Mouse (Mus musculus) embryonic facial prominence, embryonic 15.5 days (tissue): ENCODE measurements around the gene Gm10118. TPM values are rescaled to one million over a fixed set of nuclear protein-coding genes. Genes with fewer than 3 reads are reported as not detected.

Experiments
- ATAC-seq: fragments of 200-750 bp; cut with Nextera tagmentation; 2 replicates; pipeline ENCODE4 v1.8.0; 2017; ENCODE audit warnings: low read depth, moderate TSS enrichment; ENCODE audit not compliant: insufficient number of reproducible peaks, low FRiP score, low TSS enrichment
- H3K27ac ChIP-seq: fragments of 300-500 bp; sonication (generic); replicated peaks from 2 replicates; pipeline ENCODE4 v1.5.1; 2015; ENCODE audit warnings: mild to moderate bottlenecking, inconsistent platforms
- H3K27me3 ChIP-seq: fragments of 300-500 bp; sonication (generic); 2 replicates; pipeline ENCODE4 v1.6.1; 2015; ENCODE audit warnings: inconsistent platforms
- H3K36me3 ChIP-seq: fragments of 300-500 bp; sonication (generic); 2 replicates; pipeline ENCODE4 v1.6.1; 2015; ENCODE audit warnings: mild to moderate bottlenecking, inconsistent platforms
- H3K4me1 ChIP-seq: fragments of 300-500 bp; sonication (generic); 2 replicates; pipeline ENCODE4 v1.6.1; 2015; ENCODE audit warnings: inconsistent platforms
- H3K4me2 ChIP-seq: fragments of 300-500 bp; sonication (generic); replicated peaks from 2 replicates; pipeline ENCODE4 v1.6.1; 2015; ENCODE audit warnings: mild to moderate bottlenecking, inconsistent platforms
- H3K4me3 ChIP-seq: fragments of 300-500 bp; sonication (generic); replicated peaks from 2 replicates; pipeline ENCODE4 v1.5.1; 2015; ENCODE audit warnings: mild to moderate bottlenecking, inconsistent platforms
- H3K9ac ChIP-seq: fragments of 300-500 bp; sonication (generic); 2 replicates; pipeline ENCODE4 v1.6.1; 2015; ENCODE audit warnings: inconsistent platforms
- H3K9me3 ChIP-seq: fragments of 300-500 bp; sonication (generic); replicated peaks from 2 replicates; pipeline ENCODE4 v1.6.1; 2016; ENCODE audit warnings: inconsistent platforms
- WGBS: fragments of 180-500 bp; shearing (Covaris S2); methylation state at CpG from one replicate; pipeline ENCODE4 v1.1.7; 2015; 5-methylcytosine and 5-hydroxymethylcytosine counted together
- polyA plus RNA-seq: library from polyadenylated mRNA; unstranded; fragments of >200 nt; fragmentation: Nextera tagmentation; extraction: Ambion mirVana; gene quantifications from 2 replicates; pipeline ENCODE4 v1.2.1, GENCODE M21; 2015

The Gm10118 gene
- polyA plus RNA-seq = 0.25 and 0.43 TPM in 2 replicates

- ATAC-seq = no peak
- Histone ChIP-seq H3K36me3 (no peaks in the 10 kb centered on the region), H3K4me3 (no peak within 1 kb of the TSS), H3K9ac (no peak within 1 kb of the TSS), H3K27ac (no peak within 1 kb of the TSS), H3K9me3 (no peaks in the 10 kb centered on the region), H3K4me2 (no peak within 1 kb of the TSS), H3K4me1 (no peaks in the 10 kb centered on the region), H3K27me3 (no peaks in the 10 kb centered on the region)
These were observed at the start of gene Gm10118 for GRCm38 (mm10) chr10:63927334-63927733. Gene Gm10118, minus strand, starts transcription at chr10:63927434.

GRCm38 (mm10) chr10:63972300-63972699 lies 45.1 kb upstream of the Gm10118 start:
- H3K27ac ChIP-seq = no peak overlapping the region
- 91% methylated on average over 2 of the region's 2 CpGs for WGBS
- no peak for ATAC-seq

DNA sequence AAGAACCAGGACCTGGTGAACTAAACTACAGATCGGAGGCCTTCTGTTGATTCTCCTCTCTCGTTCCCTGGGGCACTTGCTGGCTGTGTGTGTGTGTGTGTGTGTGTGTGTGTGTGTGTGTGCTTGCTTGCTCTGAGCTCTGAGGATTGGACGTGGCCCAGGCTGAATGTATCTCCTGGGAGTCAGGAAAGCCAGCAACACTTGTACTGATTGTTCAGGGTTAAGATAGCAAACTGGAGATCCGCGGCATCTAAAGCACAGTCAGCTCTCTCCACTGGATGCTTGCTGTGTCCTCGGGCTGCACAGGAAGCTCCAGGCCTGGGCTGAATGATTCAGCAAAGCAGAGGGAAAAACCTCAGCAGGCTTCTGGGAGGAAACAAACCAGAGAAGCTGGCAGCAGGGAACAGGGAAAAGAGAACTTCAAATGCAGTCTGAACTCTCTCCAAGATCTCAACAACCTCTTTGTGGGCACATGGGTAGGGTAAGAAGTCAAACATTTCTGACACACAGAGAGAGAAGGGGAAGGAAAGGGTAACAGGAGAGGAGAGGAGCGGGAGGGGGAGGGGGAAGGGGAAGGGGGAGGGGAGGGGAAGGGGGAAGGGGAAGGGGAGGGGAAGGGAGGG lies 27.2 kb upstream of the Gm10118 start:
- H3K4me3 ChIP-seq = no peak overlapping the region
- no peak overlapping the region for H3K27ac ChIP-seq
- no peak for ATAC-seq
- WGBS = 12% methylated on average over 6 of the region's 7 CpGs
- H3K4me1 ChIP-seq = 0 out of 2 replicates have a peak, but pooled peaks cover 4% of the 10 kb centered on the region
- no peaks in the 10 kb centered on the region for H3K27me3 ChIP-seq
- H3K9ac ChIP-seq = no peak overlapping the region
- no peaks in the 10 kb centered on the region for H3K36me3 ChIP-seq
- H3K4me2 ChIP-seq = no peak overlapping the region
- H3K9me3 ChIP-seq = no peaks in the 10 kb centered on the region

More at GRCm38 (mm10) chr10:63972300-63972699, 45.1 kb upstream of the Gm10118 start:
- Histone ChIP-seq H3K4me3 (no peak overlapping the region), H3K36me3 (no peaks in the 10 kb centered on the region), H3K9ac (no peak overlapping the region), H3K4me2 (no peak overlapping the region), H3K4me1 (no peaks in the 10 kb centered on the region), H3K27me3 (no peaks in the 10 kb centered on the region), H3K9me3 (no peaks in the 10 kb centered on the region)

GRCm38 (mm10) chr10:63951481-63951880 lies 24.2 kb upstream of the Gm10118 start:
- Histone ChIP-seq H3K9ac (no peak overlapping the region), H3K4me1 (0 out of 2 replicates have a peak, but pooled peaks cover 4% of the 10 kb centered on the region), H3K4me3 (no peak overlapping the region), H3K9me3 (no peaks in the 10 kb centered on the region), H3K27ac (no peak overlapping the region), H3K36me3 (no peaks in the 10 kb centered on the region), H3K4me2 (no peak overlapping the region), H3K27me3 (no peaks in the 10 kb centered on the region)
- 85% methylated on average over 1 of the region's 1 CpGs for WGBS
- no peak for ATAC-seq

GRCm38 (mm10) chr10:63950867-63951266 lies 23.6 kb upstream of the Gm10118 start:
- Histone ChIP-seq H3K4me3 (no peak overlapping the region), H3K27ac (no peak overlapping the region)
- no peak for ATAC-seq

DNA sequence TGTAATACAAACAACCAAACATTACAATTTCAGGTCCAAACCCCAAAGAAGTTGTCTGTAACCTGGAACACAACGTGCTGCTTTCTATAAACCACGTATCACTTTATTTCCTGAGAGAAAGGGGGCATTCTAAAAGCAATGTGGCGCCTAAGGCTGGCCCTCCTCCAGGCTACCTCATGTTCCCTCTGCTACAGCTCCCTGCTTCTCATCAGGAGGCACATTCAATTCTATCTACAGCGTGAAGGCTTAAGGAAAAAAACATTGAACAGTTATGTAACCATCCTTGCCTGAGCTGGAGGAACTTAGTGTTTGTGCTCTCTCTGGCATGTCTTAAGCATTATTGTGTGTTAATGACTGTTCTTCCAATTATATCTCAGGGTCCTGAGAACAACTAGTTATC lies 20.0 kb upstream of the Gm10118 start:
- no peak overlapping the region for H3K4me2 ChIP-seq
- H3K4me3 ChIP-seq = no peak overlapping the region
- no peaks in the 10 kb centered on the region for H3K4me1 ChIP-seq
- H3K36me3 ChIP-seq = no peaks in the 10 kb centered on the region
- H3K27me3 ChIP-seq = no peaks in the 10 kb centered on the region
- ATAC-seq = no peak
- no peak overlapping the region for H3K9ac ChIP-seq
- no peak overlapping the region for H3K27ac ChIP-seq
- WGBS = 74% methylated on average over 4 of the region's 4 CpGs
- H3K9me3 ChIP-seq = no peaks in the 10 kb centered on the region

More at GRCm38 (mm10) chr10:63950867-63951266, 23.6 kb upstream of the Gm10118 start:
- Histone ChIP-seq H3K27me3 (no peaks in the 10 kb centered on the region), H3K9ac (no peak overlapping the region), H3K4me1 (0 out of 2 replicates have a peak, but pooled peaks cover 4% of the 10 kb centered on the region), H3K36me3 (no peaks in the 10 kb centered on the region), H3K9me3 (no peaks in the 10 kb centered on the region), H3K4me2 (no peak overlapping the region)
- 69% methylated on average over 8 of the region's 8 CpGs for WGBS

GRCm38 (mm10) chr10:63945534-63945933 lies 18.3 kb upstream of the Gm10118 start:
- no peaks in the 10 kb centered on the region for H3K4me1 ChIP-seq
- no peaks in the 10 kb centered on the region for H3K27me3 ChIP-seq
- 65% methylated on average over 3 of the region's 3 CpGs for WGBS
- no peak overlapping the region for H3K9ac ChIP-seq
- H3K36me3 ChIP-seq = no peaks in the 10 kb centered on the region
- no peak for ATAC-seq
- H3K4me3 ChIP-seq = no peak overlapping the region
- no peak overlapping the region for H3K4me2 ChIP-seq
- no peak overlapping the region for H3K27ac ChIP-seq
- no peaks in the 10 kb centered on the region for H3K9me3 ChIP-seq

- no peaks in the 10 kb centered on the region for H3K27me3 ChIP-seq
- no peaks in the 10 kb centered on the region for H3K4me1 ChIP-seq
- no peak overlapping the region for H3K4me3 ChIP-seq
- H3K9ac ChIP-seq = no peak overlapping the region
- H3K4me2 ChIP-seq = no peak overlapping the region
- no peak for ATAC-seq
- H3K36me3 ChIP-seq = no peaks in the 10 kb centered on the region
- no peaks in the 10 kb centered on the region for H3K9me3 ChIP-seq
- H3K27ac ChIP-seq = no peak overlapping the region
- 73% methylated on average over 5 of the region's 5 CpGs for WGBS
These were observed 6.7 kb upstream of the Gm10118 start for GRCm38 (mm10) chr10:63933946-63934345.

DNA sequence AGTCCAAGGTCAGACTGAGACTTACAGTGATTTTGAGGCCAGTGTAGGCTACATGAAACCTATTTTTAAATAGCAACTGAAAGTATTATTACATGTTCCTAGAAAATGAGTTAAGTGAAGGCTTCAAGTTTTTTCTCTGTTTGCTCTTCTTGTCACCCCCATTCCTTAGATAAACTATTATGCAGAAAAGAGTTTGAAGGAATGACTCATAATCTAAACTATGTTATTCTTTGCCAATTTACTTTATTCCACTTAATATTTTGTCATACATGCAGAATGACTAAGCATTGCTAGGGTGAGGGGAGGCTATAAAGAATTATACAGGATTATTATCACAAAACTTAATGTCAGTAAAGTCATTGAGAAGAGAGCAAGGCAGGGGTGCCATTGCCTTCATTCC lies 18.4 kb downstream of the Gm10118 start:
- H3K4me2 ChIP-seq = no peak overlapping the region
- no peak overlapping the region for H3K4me3 ChIP-seq
- H3K27ac ChIP-seq = no peak overlapping the region
- H3K36me3 ChIP-seq = no peaks in the 10 kb centered on the region
- H3K9ac ChIP-seq = no peak overlapping the region
- no peaks in the 10 kb centered on the region for H3K4me1 ChIP-seq
- no peaks in the 10 kb centered on the region for H3K9me3 ChIP-seq
- H3K27me3 ChIP-seq = no peaks in the 10 kb centered on the region
- ATAC-seq = no peak

- no peak overlapping the region for H3K9ac ChIP-seq
- no peaks in the 10 kb centered on the region for H3K27me3 ChIP-seq
- H3K27ac ChIP-seq = no peak overlapping the region
- no peaks in the 10 kb centered on the region for H3K9me3 ChIP-seq
- H3K4me1 ChIP-seq = no peaks in the 10 kb centered on the region
- no peak for ATAC-seq
- H3K4me3 ChIP-seq = no peak overlapping the region
- no peaks in the 10 kb centered on the region for H3K36me3 ChIP-seq
- no peak overlapping the region for H3K4me2 ChIP-seq
These were observed 27.3 kb downstream of the Gm10118 start for GRCm38 (mm10) chr10:63899891-63900290.

GRCm38 (mm10) chr10:63894612-63895011 lies 32.6 kb downstream of the Gm10118 start:
- H3K27ac ChIP-seq = no peak overlapping the region
- H3K36me3 ChIP-seq = no peaks in the 10 kb centered on the region
- no peaks in the 10 kb centered on the region for H3K4me1 ChIP-seq
- ATAC-seq = no peak
- no peak overlapping the region for H3K9ac ChIP-seq
- H3K27me3 ChIP-seq = no peaks in the 10 kb centered on the region
- no peak overlapping the region for H3K4me2 ChIP-seq
- 92% methylated on average over 5 of the region's 5 CpGs for WGBS
- no peaks in the 10 kb centered on the region for H3K9me3 ChIP-seq
- no peak overlapping the region for H3K4me3 ChIP-seq

- no peaks in the 10 kb centered on the region for H3K36me3 ChIP-seq
- no peak overlapping the region for H3K9ac ChIP-seq
- no peak overlapping the region for H3K27ac ChIP-seq
- no peak for ATAC-seq
- 83% methylated on average over 23 of the region's 23 CpGs for WGBS
- H3K4me2 ChIP-seq = no peak overlapping the region
- no peaks in the 10 kb centered on the region for H3K4me1 ChIP-seq
- H3K4me3 ChIP-seq = no peak overlapping the region
- no peaks in the 10 kb centered on the region for H3K27me3 ChIP-seq
- H3K9me3 ChIP-seq = no peaks in the 10 kb centered on the region
These were observed 40.7 kb downstream of the Gm10118 start for GRCm38 (mm10) chr10:63886449-63887088.
